Mouse (Mus musculus): ENCODE results near the gene Supt5. TPM values are rescaled to one million over a fixed set of nuclear protein-coding genes. Genes with fewer than 3 reads are reported as not detected.
"Not testable (repeated sequence)": the region's sequence is repeated elsewhere in the genome, so short reads cannot be mapped to it uniquely, and the experiment has no call there.

The Supt5 gene
- 88.3 and 93.4 TPM in 2 replicates for polyA plus RNA-seq (2015; fragmentation: Nextera tagmentation; extraction: Ambion mirVana)

DNA sequence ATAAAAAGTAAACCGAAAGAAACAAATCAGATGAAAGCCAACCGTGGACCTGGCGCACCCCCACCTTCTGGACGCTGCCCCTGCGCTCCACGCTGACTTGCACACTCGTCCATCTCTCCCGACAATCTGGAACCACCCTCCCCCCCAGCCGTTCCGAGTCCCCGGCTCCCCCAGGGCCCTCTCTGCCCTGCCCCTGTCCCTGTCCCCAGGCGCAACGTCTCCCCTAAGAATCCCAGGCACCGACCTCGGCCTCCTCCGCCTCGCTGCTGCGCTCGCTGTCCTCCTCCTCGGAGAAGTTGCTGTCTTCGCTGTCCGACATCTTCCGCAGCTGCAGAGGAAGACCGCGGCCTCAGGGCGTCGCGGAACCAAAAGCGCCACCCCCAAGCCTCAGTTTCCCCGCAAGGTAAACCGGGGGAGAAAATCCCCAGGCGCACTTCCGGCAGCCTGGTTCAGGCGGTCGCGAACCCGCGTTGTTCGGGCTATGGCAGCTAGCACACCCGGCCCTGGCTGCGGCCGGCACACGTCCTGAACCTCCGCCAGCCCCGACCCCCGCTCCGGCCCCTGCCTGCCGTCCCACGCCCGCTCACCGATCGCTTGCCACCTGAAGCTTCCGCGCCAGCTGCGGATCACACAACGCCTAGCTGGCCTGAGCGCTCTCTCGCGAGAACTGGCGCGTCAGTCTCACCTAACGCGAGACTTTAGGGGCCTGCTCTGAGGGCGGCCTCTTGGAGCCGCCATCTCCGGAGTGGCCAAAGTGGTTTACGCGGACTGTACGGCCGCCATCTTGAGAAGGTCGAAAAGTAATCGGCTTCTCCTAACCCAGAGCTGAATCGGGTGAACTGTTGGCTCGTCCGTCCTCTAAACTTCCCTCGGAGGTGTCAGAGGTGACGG, at the start of gene Supt5:
Supt5 (minus strand) TSS at position 639 of the 891 bp plus-strand sequence.
- H3K9ac ChIP-seq = peak within 1 kb of the TSS; percentile 99
- peaks cover 8% of the 10 kb centered on the region; the same call in 1 of the 2 replicates for H3K36me3 ChIP-seq
- peak within 1 kb of the TSS; percentile 96 for H3K4me3 ChIP-seq
- H3K4me2 ChIP-seq = peak within 1 kb of the TSS; percentile 78
- no peaks in the 10 kb centered on the region for H3K27me3 ChIP-seq
- peaks cover 23% of the 10 kb centered on the region for H3K4me1 ChIP-seq
- WGBS = under 1% methylated on average over 77 of the region's 77 CpGs
- peak; percentile 96 for ATAC-seq (ENCODE audit: insufficient number of reproducible peaks, insufficient read depth, low FRiP score, low TSS enrichment, low read depth)
- H3K27ac ChIP-seq = peak within 1 kb of the TSS; percentile 91
- H3K9me3 ChIP-seq = no peaks in the 10 kb centered on the region

DNA sequence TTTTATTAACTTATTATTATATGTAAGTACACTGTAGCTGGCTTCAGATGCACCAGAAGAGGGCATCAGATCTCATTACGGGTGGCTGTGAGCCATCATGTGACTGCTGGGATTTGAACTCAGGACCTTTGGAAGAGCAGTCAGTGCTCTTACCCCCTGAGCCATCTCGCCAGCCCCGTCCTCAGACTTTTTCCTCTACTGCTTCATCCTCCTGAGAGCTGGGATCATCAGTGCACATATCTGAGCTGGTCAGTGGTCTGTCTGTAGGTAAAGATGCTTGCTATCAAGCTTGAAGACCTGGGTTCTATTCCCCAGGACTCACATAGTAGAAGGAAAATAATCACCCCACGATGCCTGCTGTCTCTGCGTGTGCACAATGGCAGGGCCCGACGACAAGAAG, 48.8 kb upstream of the Supt5 start:
- not testable (repeated sequence) for H3K4me3 ChIP-seq; ATAC-seq (ENCODE audit: insufficient number of reproducible peaks, insufficient read depth, low FRiP score, low TSS enrichment, low read depth); H3K27ac ChIP-seq; H3K9ac ChIP-seq; H3K4me2 ChIP-seq; H3K27me3 ChIP-seq; H3K9me3 ChIP-seq
- Histone ChIP-seq H3K36me3 (peaks cover 48% of the 10 kb centered on the region), H3K4me1 (peaks cover 20% of the 10 kb centered on the region)
- WGBS = 89% methylated on average over 7 of the region's 7 CpGs

DNA sequence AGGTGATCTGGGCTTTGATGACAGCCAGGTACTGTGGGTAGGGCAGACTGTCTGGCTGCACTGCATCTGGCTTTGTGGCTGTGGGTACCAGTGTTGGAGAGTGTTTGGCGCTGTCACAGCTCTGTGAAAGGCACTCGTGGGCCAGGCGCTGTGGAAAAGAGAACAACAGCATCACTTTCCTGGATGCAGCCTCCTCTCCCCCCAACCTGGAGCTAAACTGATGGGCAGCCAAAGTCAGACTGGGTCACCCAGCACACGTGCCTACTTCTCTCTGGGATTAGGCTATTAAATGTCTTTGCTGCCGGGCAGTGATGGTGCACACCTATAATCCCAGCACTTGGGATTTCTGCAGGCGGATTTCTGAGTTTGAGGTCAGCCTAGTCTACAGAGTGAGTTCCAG, 48.3 kb upstream of the Supt5 start:
- not testable (repeated sequence) for H3K9ac ChIP-seq; ATAC-seq (ENCODE audit: insufficient number of reproducible peaks, insufficient read depth, low FRiP score, low TSS enrichment, low read depth); H3K9me3 ChIP-seq; H3K27ac ChIP-seq; H3K4me3 ChIP-seq; H3K27me3 ChIP-seq; H3K4me2 ChIP-seq
- Histone ChIP-seq H3K4me1 (peaks cover 22% of the 10 kb centered on the region), H3K36me3 (peaks cover 48% of the 10 kb centered on the region)
- whole genome bisulfite sequencing = 76% methylated on average over 6 of the region's 6 CpGs

DNA sequence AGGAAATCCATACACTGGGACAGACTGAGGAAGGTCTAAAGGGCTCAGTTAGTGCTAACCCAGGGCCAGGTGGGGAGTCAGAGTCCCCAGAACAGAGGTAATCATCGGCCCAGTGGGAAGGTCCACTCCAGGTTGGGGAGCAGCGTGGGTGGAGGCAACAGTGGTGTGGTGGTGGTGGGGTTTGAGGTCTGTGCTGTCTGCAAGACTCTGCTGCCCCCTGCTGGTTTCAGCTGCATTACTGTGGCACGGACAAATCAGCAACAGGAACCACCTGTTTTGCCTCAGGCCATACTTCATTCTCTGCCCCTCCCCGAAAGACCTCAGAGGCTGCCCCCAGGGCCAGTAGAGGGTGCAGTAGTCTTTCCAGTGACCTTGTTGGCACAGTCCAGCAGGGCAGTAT, 47.9 kb upstream of the Supt5 start:
- Histone ChIP-seq H3K27ac (no peak overlapping the region), H3K9me3 (no peaks in the 10 kb centered on the region), H3K9ac (no peak overlapping the region), H3K36me3 (peaks cover 48% of the 10 kb centered on the region), H3K4me2 (no peak overlapping the region), H3K4me3 (no peak overlapping the region), H3K27me3 (no peaks in the 10 kb centered on the region), H3K4me1 (peaks cover 22% of the 10 kb centered on the region)
- peak; percentile 23 for ATAC-seq (ENCODE audit: insufficient number of reproducible peaks, insufficient read depth, low FRiP score, low TSS enrichment, low read depth)
- 3% methylated on average over 4 of the region's 4 CpGs for WGBS

DNA sequence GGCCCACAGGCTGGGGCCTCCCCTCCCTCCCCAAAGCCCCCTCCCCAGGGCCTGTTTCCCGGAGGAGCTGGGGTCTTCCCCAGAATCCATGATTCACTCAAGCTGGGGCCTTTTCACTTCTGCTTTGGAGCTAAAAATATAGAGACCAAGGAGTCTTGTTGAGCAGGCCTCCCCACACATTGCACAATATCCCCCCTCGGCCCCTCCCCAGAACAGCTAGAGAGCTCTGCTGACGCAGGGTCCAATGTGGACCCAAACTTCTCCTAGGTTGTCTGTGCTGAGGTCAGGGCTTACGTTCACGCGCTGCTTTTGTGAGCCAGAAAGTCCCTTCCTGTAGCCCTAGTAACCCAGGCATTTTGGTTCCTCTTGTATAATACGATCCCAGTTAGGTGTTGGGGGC, 47.5 kb upstream of the Supt5 start:
- 0 out of 2 replicates have a peak overlapping the region, but pooled peaks have one; percentile 23 for H3K27ac ChIP-seq
- no peak overlapping the region for H3K9ac ChIP-seq
- 83% methylated on average over 7 of the region's 7 CpGs for WGBS
- peaks cover 48% of the 10 kb centered on the region for H3K36me3 ChIP-seq
- peaks cover 23% of the 10 kb centered on the region for H3K4me1 ChIP-seq
- no peak overlapping the region for H3K4me3 ChIP-seq
- ATAC-seq (ENCODE audit: insufficient number of reproducible peaks, insufficient read depth, low FRiP score, low TSS enrichment, low read depth) = no peak
- H3K9me3 ChIP-seq = no peaks in the 10 kb centered on the region
- H3K27me3 ChIP-seq = no peaks in the 10 kb centered on the region
- no peak overlapping the region for H3K4me2 ChIP-seq

DNA sequence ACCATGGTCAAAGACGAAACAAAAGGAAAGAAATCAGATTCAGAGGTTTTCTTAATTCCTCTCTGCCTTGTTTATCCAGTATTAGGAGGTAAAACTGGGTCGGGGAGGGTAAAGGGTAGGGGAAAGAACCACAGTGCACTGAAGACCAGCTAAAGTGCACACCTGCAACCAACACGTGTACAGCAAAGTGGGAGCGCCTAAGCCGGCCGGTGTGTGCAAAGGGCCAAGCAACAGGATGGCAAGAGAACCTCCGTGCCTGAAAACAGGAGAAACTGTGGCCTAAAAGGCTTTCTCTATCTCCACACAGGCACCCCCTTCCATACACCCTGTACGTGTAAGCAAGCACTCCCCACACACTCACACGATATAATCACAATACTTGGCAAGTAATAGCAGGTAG, 46.6 kb upstream of the Supt5 start:
- Histone ChIP-seq H3K27me3 (no peaks in the 10 kb centered on the region), H3K36me3 (peaks cover 40% of the 10 kb centered on the region), H3K4me2 (no peak overlapping the region), H3K4me1 (peaks cover 31% of the 10 kb centered on the region), H3K4me3 (no peak overlapping the region), H3K9ac (no peak overlapping the region), H3K27ac (no peak overlapping the region), H3K9me3 (no peaks in the 10 kb centered on the region)
- 90% methylated on average over 9 of the region's 9 CpGs for WGBS
- no peak for ATAC-seq (ENCODE audit: insufficient number of reproducible peaks, insufficient read depth, low FRiP score, low TSS enrichment, low read depth)

DNA sequence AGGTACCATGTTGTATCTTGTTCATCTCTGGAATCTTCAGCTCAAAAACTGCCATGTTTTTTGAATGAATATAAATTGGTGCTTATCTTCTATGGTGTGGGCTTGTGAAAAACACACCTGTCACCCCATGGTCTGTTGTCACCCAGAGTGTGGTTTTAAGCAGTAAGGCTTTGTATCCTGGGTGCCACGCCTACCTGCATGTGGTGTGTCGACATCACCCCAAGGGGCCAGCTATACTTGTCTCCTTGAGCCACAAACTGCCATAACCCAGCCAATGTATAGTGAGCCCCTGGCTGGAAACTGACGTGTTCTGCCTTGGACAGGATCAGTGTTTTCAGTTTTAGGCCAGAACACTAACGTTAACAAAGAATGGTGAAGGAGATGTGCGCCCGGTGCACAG, 45.6 kb upstream of the Supt5 start:
- H3K9ac ChIP-seq = no peak overlapping the region
- 80% methylated on average over 6 of the region's 6 CpGs for WGBS
- H3K4me2 ChIP-seq = no peak overlapping the region
- no peak for ATAC-seq (ENCODE audit: insufficient number of reproducible peaks, insufficient read depth, low FRiP score, low TSS enrichment, low read depth)
- H3K36me3 ChIP-seq = peaks cover 30% of the 10 kb centered on the region
- H3K27me3 ChIP-seq = no peaks in the 10 kb centered on the region
- H3K4me1 ChIP-seq = peaks cover 37% of the 10 kb centered on the region
- no peak overlapping the region for H3K27ac ChIP-seq
- H3K4me3 ChIP-seq = no peak overlapping the region
- H3K9me3 ChIP-seq = no peaks in the 10 kb centered on the region

DNA sequence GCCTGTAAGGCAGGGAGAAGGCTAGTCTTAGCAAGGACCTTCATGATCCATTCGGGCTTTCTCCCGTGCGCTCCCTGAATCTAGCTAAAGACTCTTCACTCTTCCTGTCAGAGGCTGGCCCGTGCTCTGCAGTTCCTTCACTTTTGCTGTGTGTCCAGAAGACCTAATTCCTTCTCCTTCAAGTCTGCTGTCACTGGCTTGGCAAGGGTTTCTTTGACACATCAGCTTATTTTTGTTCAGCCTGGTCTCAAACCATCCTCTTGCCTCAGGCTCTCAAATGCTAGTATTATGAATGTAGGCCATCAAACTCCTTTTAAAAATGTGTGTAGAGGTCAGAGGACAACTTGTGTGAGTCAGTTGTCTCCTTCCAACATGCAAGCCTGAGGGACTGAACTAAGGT, 45.1 kb upstream of the Supt5 start:
- ATAC-seq (ENCODE audit: insufficient number of reproducible peaks, insufficient read depth, low FRiP score, low TSS enrichment, low read depth) = no peak
- H3K9me3 ChIP-seq = no peaks in the 10 kb centered on the region
- H3K4me3 ChIP-seq = no peak overlapping the region
- H3K4me1 ChIP-seq = peaks cover 39% of the 10 kb centered on the region
- H3K36me3 ChIP-seq = peaks cover 25% of the 10 kb centered on the region
- 0 out of 2 replicates have a peak overlapping the region, but pooled peaks have one; percentile 98 for H3K27ac ChIP-seq
- 0 out of 2 replicates have a peak overlapping the region, but pooled peaks have one; percentile 11 for H3K4me2 ChIP-seq
- WGBS = 82% methylated on average over 4 of the region's 4 CpGs
- H3K9ac ChIP-seq = 0 out of 2 replicates have a peak overlapping the region, but pooled peaks have one; percentile 6
- H3K27me3 ChIP-seq = no peaks in the 10 kb centered on the region

DNA sequence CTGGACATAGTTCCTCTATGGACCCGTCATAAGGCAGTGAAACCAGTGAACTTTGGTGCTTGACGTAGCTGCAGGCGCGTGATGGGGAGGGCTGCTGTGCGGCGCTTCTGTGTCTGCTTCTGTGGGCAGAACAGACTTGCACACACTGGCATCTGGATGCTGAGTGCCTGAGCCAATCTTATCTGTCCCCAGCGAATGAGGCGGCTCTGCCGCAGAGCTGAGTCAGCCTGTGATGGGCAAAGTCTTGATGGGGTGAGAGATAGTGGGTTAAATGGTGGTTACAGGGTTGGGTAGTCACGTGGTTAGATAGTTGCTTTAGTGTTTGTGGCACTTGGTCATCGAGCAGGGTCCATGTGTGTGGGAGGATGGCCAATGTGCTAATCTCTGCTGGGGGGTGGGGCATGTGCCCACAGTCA, 44.4 kb upstream of the Supt5 start:
- H3K4me3 ChIP-seq = peak overlapping the region; percentile 40; the same call in 1 of the 2 replicates
- WGBS = 58% methylated on average over 11 of the region's 11 CpGs
- H3K36me3 ChIP-seq = peaks cover 21% of the 10 kb centered on the region
- H3K9ac ChIP-seq = 0 out of 2 replicates have a peak overlapping the region, but pooled peaks have one; percentile 6
- ATAC-seq (ENCODE audit: insufficient number of reproducible peaks, insufficient read depth, low FRiP score, low TSS enrichment, low read depth) = no peak
- H3K27ac ChIP-seq = peak overlapping the region; percentile 98
- peaks cover 46% of the 10 kb centered on the region for H3K4me1 ChIP-seq
- H3K9me3 ChIP-seq = no peaks in the 10 kb centered on the region
- no peaks in the 10 kb centered on the region for H3K27me3 ChIP-seq
- peak overlapping the region; percentile 75 for H3K4me2 ChIP-seq

DNA sequence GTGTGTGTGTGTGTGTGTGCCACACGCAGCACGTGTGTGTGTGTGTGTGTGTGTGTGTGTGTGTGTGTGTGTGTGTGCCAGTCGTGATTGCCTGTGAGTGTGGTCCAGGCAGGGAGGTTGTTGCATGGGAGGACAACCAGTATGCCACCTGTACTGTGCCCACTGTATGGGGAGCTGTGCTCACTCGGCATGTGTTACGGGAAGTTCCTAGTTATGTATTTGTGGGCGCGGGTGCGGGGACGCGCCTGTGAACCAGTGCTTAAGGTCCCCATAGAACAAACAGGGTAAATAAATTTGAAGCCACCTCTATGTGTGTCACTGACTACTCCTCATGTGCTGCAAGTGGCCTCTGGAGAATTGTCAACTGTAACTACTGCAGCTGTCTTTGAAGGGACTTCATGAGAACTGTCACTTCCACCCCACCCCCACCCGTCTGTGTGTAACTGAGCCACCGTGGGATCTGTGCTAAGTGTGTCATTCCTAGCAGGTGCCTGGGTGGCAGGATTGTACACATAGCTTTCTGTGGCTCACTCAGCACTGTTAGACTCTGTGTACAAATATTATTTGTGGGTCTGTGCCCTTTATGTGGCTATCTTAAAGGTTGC, 43.9 kb upstream of the Supt5 start:
- peaks cover 51% of the 10 kb centered on the region for H3K4me1 ChIP-seq
- H3K27me3 ChIP-seq = no peaks in the 10 kb centered on the region
- no peaks in the 10 kb centered on the region for H3K9me3 ChIP-seq
- H3K9ac ChIP-seq = peak overlapping the region; percentile 73
- H3K4me2 ChIP-seq = peak overlapping the region; percentile 75
- H3K36me3 ChIP-seq = peaks cover 21% of the 10 kb centered on the region
- peak overlapping the region; percentile 98 for H3K27ac ChIP-seq
- WGBS = 43% methylated on average over 10 of the region's 12 CpGs
- ATAC-seq (ENCODE audit: insufficient number of reproducible peaks, insufficient read depth, low FRiP score, low TSS enrichment, low read depth) = no peak; the same call in 1 of the 2 replicates
- H3K4me3 ChIP-seq = peak overlapping the region; percentile 40

DNA sequence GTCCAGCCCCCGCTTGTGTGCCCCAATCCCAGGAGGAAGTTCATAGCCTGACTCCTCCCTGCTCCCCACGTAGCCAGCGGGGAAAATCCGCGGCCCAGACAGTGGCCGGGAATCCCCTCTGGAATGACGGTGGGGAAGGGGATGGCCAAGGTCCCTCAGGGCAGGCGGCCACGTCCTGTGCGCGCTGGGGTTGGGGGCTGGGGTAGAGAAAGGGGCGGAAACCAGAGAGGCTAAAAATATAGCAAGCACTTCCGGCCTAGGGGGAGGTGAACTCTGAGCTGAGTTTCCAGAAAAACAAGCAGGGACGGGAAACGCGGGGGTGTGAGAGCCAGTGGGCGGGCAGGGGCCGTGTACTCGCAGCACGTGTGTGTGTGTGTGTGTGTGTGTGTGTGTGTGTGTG, 43.4 kb upstream of the Supt5 start:
- Histone ChIP-seq H3K4me1 (peaks cover 56% of the 10 kb centered on the region), H3K27me3 (no peaks in the 10 kb centered on the region), H3K27ac (peak overlapping the region; percentile 98), H3K4me3 (peak overlapping the region; percentile 40), H3K9ac (peak overlapping the region; percentile 73), H3K9me3 (no peaks in the 10 kb centered on the region), H3K4me2 (peak overlapping the region; percentile 75), H3K36me3 (peaks cover 23% of the 10 kb centered on the region)
- ATAC-seq (ENCODE audit: insufficient number of reproducible peaks, insufficient read depth, low FRiP score, low TSS enrichment, low read depth) = peak; percentile 69
- 0% methylated on average over 20 of the region's 20 CpGs for WGBS

All from embryonic facial prominence, embryonic 13.5 days (tissue).